Mouse (Mus musculus) kidney, postnatal 0 days (tissue): Measurements from ENCODE around the gene Gm10663. TPM values are rescaled to one million over a fixed set of nuclear protein-coding genes. Genes with fewer than 3 reads are reported as not detected.
A peak's percentile ranks its signal among the peaks of the same experiment; 100 is the strongest.

Experiments
- ATAC-seq: fragments of 200-750 bp; cut with Nextera tagmentation; replicated peaks from 2 replicates; pipeline ENCODE4 v1.8.0; 2017; ENCODE audit warnings: low read depth, moderate number of reproducible peaks, moderate TSS enrichment, moderate library complexity; ENCODE audit not compliant: low FRiP score
- DNase-seq: peaks from one replicate; pipeline ENCODE4 v3.0.0-alpha.2; 2016; ENCODE audit warnings: low spot score
- H3K27ac ChIP-seq: fragments of 300-500 bp; sonication (generic); 2 replicates; pipeline ENCODE4 v1.5.1; 2014; ENCODE audit warnings: mild to moderate bottlenecking
- H3K27me3 ChIP-seq: fragments of 300-500 bp; sonication (generic); 2 replicates; pipeline ENCODE4 v1.6.1; 2014; ENCODE audit warnings: low read length, mixed read lengths; ENCODE audit not compliant: insufficient read depth
- H3K36me3 ChIP-seq: fragments of 300-500 bp; sonication (generic); 2 replicates; pipeline ENCODE4 v1.6.1; 2014; ENCODE audit warnings: low read length, mixed read lengths; ENCODE audit not compliant: insufficient read depth
- H3K4me1 ChIP-seq: fragments of 300-500 bp; sonication (generic); replicated peaks from 2 replicates; pipeline ENCODE4 v1.6.1; 2014; ENCODE audit warnings: antibody characterized with exemption, low read length, mixed read lengths; ENCODE audit not compliant: insufficient read depth
- H3K4me2 ChIP-seq: fragments of 300-500 bp; sonication (generic); 2 replicates; pipeline ENCODE4 v1.6.1; 2014; ENCODE audit warnings: mild to moderate bottlenecking, low read length, moderate library complexity, mixed read lengths
- H3K4me3 ChIP-seq: fragments of 300-500 bp; sonication (generic); replicated peaks from 2 replicates; pipeline ENCODE4 v1.5.1; 2014; ENCODE audit warnings: low read depth, low read length
- H3K9ac ChIP-seq: fragments of 300-500 bp; sonication (generic); 2 replicates; pipeline ENCODE4 v1.6.1; 2014; ENCODE audit warnings: low read depth, low read length
- H3K9me3 ChIP-seq: fragments of 300-500 bp; sonication (generic); replicated peaks from 2 replicates; pipeline ENCODE4 v1.6.1; 2016; ENCODE audit warnings: low read length, inconsistent platforms, mixed read lengths
- CTCF ChIP-seq: IDR thresholded peaks from 2 replicates; pipeline ENCODE4 v1.5.1; 2016; ENCODE audit warnings: antibody characterized with exemption, low read depth, mild to moderate bottlenecking, moderate library complexity
- WGBS: fragments of 180-500 bp; shearing (Covaris S2); extraction: QIAGEN DNeasy Blood & Tissue Kit; methylation state at CpG from one replicate; pipeline ENCODE4 v1.1.7; 2014; 5-methylcytosine and 5-hydroxymethylcytosine counted together
- polyA plus RNA-seq: library from polyadenylated mRNA; unstranded; fragments of >200 nt; fragmentation: Nextera tagmentation; extraction: Ambion mirVana; gene quantifications from 2 replicates; pipeline ENCODE4 v1.2.1, GENCODE M21; 2015

Gene Gm10663
- polyA plus RNA-seq: not detected in 2 replicates

DNA sequence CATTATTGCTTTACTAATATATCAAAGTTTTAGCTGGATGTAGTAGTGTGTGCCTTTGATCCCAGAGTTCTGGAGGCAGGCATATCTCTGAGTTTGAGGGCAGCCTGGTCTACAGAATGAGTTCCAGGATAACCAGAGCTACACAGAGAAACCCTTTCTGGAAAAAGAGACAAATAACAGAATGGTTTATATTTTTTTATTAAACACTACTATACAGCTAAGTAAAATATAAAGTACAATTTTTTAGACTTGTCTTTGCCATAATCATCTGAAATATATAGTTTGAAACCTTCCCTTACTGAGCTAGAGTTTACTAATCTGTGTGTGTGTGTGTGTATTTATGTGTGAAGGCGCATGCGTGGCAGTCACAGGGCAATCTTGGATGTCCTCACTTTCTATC is at the start of gene Gm10663:
Gm10663 (plus strand) TSS at position 301 of the 400 bp plus-strand sequence.
- H3K4me3 ChIP-seq: no peak within 1 kb of the TSS
- no peaks in the 10 kb centered on the region for H3K4me1 ChIP-seq
- H3K27me3 ChIP-seq: no peaks in the 10 kb centered on the region
- H3K9ac ChIP-seq: no peak within 1 kb of the TSS
- no peaks in the 10 kb centered on the region for H3K9me3 ChIP-seq
- no peak for DNase-seq
- H3K27ac ChIP-seq: no peak within 1 kb of the TSS
- no peak within 1 kb of the TSS for H3K4me2 ChIP-seq
- H3K36me3 ChIP-seq: no peaks in the 10 kb centered on the region
- WGBS: 92% methylated on average over 2 of the region's 2 CpGs
- no peak for ATAC-seq
- TF ChIP-seq CTCF: no peak

DNA sequence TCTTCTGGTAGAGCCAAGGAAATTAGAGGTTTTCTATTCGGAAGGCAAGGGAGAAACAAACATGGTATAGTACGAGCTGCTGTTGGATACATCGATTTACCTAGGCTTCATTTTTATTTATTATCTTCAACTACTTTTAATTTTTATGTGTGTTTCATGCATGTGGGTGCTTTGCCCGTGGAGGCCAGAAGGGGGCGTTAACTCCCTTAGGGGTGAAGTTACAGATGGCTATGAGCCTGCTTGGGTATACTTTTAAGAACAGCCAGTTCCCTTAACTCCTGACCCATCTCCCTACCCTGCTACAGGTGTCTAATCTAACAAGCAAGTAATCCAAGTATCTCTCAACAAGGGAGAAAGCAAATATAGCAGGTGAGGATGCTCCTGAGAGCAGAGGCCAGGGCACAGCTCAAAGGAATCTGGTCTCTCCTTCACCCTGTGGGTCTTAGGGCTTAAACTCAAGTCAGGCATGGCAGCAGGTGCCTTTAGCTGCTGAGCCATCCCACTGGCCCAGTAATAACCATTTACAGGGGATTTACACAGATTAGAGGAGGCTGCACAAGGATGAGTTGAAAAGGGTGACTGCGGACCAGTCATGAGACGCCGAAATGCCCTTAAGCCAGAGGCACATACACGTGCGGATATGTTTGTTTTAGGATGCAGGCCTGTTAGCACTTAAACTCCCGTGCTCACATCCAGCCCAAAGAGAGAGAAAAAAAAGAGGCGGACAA is 45.7 kb upstream of the Gm10663 start:
- no peaks in the 10 kb centered on the region for H3K27me3 ChIP-seq
- TF ChIP-seq CTCF: peak; percentile 15; the same call in 1 of the 2 replicates
- H3K4me3 ChIP-seq: no peak overlapping the region
- no peaks in the 10 kb centered on the region for H3K36me3 ChIP-seq
- H3K9me3 ChIP-seq: no peaks in the 10 kb centered on the region
- DNase-seq: no peak
- H3K27ac ChIP-seq: no peak overlapping the region
- no peak overlapping the region for H3K4me2 ChIP-seq
- no peak for ATAC-seq
- no peaks in the 10 kb centered on the region for H3K4me1 ChIP-seq
- 83% methylated on average over 12 of the region's 12 CpGs for WGBS
- H3K9ac ChIP-seq: no peak overlapping the region

DNA sequence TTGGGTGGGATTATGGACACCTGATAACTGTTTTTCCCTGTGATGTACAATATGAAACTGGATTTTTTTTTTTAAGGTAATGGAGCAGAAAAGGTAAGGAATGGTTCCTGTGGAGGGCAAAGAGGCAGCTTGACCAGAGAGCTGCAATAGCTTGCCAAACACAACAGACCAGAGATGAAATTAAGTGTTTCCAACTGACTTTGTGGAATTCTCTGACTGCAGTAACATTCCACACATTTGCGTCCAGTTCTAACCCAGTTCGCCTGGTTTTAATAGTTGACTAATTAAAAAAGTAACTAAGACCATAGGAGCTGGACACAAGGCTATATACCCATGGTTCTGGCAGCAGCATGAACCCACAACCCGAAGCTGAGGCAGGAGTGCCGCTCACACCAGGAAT is 45.1 kb upstream of the Gm10663 start:
- Histone ChIP-seq H3K36me3 (no peaks in the 10 kb centered on the region), H3K27ac (no peak overlapping the region), H3K4me3 (no peak overlapping the region), H3K9ac (no peak overlapping the region), H3K9me3 (no peaks in the 10 kb centered on the region), H3K4me2 (no peak overlapping the region), H3K27me3 (no peaks in the 10 kb centered on the region), H3K4me1 (no peaks in the 10 kb centered on the region)
- TF ChIP-seq CTCF: no peak
- no peak; the same call in 1 of the 2 replicates for ATAC-seq
- DNase-seq: no peak
- WGBS: 58% methylated on average over 4 of the region's 4 CpGs

DNA sequence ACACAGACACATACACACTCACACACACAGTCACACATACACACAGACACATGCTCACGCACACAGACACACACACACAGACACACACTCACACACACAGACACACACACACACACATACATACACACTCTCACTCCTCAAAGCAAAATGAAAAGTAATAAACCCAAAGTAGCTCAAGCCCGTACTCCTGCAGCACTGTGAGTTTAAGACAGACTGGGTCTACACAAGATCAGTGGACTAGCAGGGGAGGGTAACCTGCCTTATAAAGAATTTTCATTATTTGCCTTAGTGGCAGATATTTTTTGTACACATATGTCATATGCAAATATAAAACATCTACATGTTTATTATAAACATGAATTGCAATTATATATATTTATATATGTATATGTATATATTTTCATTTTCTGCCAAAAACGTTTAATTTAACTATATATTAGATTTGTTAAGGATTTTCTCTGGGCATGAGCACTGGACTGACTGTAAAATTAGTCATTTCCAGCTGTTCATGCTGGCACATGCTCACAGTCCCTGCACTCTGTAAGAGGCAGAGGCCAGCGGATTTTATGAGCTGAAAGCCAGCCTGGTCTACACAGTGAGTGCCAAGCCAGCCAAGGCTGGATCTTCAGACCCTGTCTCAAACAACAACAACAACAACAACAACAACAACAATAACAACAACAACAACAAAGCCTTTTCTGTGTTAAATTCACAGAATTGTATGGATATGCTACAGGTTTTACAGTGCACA is 43.9 kb upstream of the Gm10663 start:
- DNase-seq (no peak), ATAC-seq (no peak; the same call in 1 of the 2 replicates)
- H3K4me2 ChIP-seq: no peak overlapping the region
- no peaks in the 10 kb centered on the region for H3K27me3 ChIP-seq
- TF ChIP-seq CTCF: no peak
- WGBS: 76% methylated on average over 4 of the region's 4 CpGs
- no peak overlapping the region for H3K9ac ChIP-seq
- H3K4me1 ChIP-seq: no peaks in the 10 kb centered on the region; the same call in 1 of the 2 replicates
- H3K27ac ChIP-seq: no peak overlapping the region
- H3K4me3 ChIP-seq: no peak overlapping the region
- H3K9me3 ChIP-seq: no peaks in the 10 kb centered on the region
- H3K36me3 ChIP-seq: no peaks in the 10 kb centered on the region

DNA sequence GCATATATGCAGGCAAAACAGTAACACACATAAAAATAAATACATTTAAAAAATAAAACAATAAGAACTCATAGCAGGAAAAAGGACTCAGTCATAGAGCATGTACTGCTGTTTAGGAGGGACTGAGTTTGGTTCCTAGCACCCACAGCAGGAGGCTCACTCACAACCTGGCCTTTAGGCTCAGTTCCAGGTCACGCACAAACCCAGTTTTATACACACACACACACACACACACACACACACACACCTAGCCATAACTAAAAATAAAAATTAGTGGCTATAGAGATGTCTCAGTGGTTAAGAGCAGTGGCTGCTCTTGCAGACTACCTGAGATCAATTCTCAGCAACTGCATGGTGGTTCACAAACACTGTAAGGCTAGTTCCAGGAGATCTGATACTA is 42.7 kb upstream of the Gm10663 start:
- WGBS: 100% methylated on average over 1 of the region's 1 CpGs
- Histone ChIP-seq H3K9me3 (no peaks in the 10 kb centered on the region), H3K27me3 (no peaks in the 10 kb centered on the region), H3K36me3 (no peaks in the 10 kb centered on the region), H3K4me2 (no peak overlapping the region), H3K9ac (no peak overlapping the region), H3K27ac (no peak overlapping the region), H3K4me1 (no peaks in the 10 kb centered on the region; the same call in 1 of the 2 replicates), H3K4me3 (no peak overlapping the region)
- DNase-seq (no peak), ATAC-seq (no peak)
- no peak for TF ChIP-seq CTCF

DNA sequence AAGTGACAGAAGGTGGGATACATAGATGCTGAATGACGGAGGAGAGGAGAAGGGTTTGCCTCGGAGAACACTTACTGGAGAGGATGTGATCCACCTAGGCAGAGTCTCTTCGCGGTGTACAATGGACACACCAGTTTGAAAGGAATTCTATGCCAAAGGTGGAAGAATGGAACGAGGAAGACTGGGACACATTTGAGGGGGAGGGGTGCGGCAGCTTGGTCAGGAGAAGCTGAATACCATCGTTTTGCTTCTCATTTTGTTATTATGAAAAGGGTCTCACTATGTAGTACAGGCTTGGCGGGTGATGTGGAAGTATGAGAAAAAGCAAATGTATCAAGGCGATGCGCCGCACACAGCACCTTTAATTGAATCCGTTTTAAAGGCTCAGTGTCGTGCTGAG is 41.8 kb upstream of the Gm10663 start:
- H3K9ac ChIP-seq: no peak overlapping the region
- no peak overlapping the region for H3K4me2 ChIP-seq
- H3K36me3 ChIP-seq: no peaks in the 10 kb centered on the region
- 78% methylated on average over 13 of the region's 13 CpGs for WGBS
- H3K9me3 ChIP-seq: no peaks in the 10 kb centered on the region
- H3K27me3 ChIP-seq: no peaks in the 10 kb centered on the region
- ATAC-seq: no peak
- TF ChIP-seq CTCF: no peak
- H3K27ac ChIP-seq: no peak overlapping the region
- H3K4me3 ChIP-seq: no peak overlapping the region
- H3K4me1 ChIP-seq: no peaks in the 10 kb centered on the region; the same call in 1 of the 2 replicates
- DNase-seq: no peak
